Mouse (Mus musculus) embryonic facial prominence, embryonic 14.5 days (tissue): Measurements from ENCODE around the gene Acan. TPM values are rescaled to one million over a fixed set of nuclear protein-coding genes. Genes with fewer than 3 reads are reported as not detected.
A peak's percentile ranks its signal among the peaks of the same experiment; 100 is the strongest.

ENCODE experiments used
- ATAC-seq: fragments of 200-750 bp; cut with Nextera tagmentation; 2 replicates; pipeline ENCODE4 v1.8.0; 2017; ENCODE audit warnings: low read depth, moderate number of reproducible peaks, moderate TSS enrichment
- DNase-seq: peaks from one replicate; pipeline ENCODE4 v3.0.0-alpha.2; 2015; ENCODE audit warnings: low spot score
- H3K27ac ChIP-seq: fragments of 300-500 bp; sonication (generic); replicated peaks from 2 replicates; pipeline ENCODE4 v1.5.1; 2014; ENCODE audit warnings: low read depth, mild to moderate bottlenecking, low read length, moderate library complexity
- H3K27me3 ChIP-seq: fragments of 300-500 bp; sonication (generic); replicated peaks from 2 replicates; pipeline ENCODE4 v1.6.1; 2014; ENCODE audit warnings: low read length; ENCODE audit not compliant: control insufficient read depth, insufficient read depth
- H3K36me3 ChIP-seq: fragments of 300-500 bp; sonication (generic); 2 replicates; pipeline ENCODE4 v1.6.1; 2014; ENCODE audit warnings: low read length, mixed read lengths; ENCODE audit not compliant: control insufficient read depth, insufficient read depth
- H3K4me1 ChIP-seq: fragments of 300-500 bp; sonication (generic); 2 replicates; pipeline ENCODE4 v1.6.1; 2014; ENCODE audit warnings: antibody characterized with exemption, low read length; ENCODE audit not compliant: control insufficient read depth, insufficient read depth
- H3K4me2 ChIP-seq: fragments of 300-500 bp; sonication (generic); 2 replicates; pipeline ENCODE4 v1.6.1; 2014; ENCODE audit warnings: low read depth, mild to moderate bottlenecking, low read length, moderate library complexity, mixed read lengths
- H3K4me3 ChIP-seq: fragments of 300-500 bp; sonication (generic); 2 replicates; pipeline ENCODE4 v1.5.1; 2014; ENCODE audit warnings: low read depth, mild to moderate bottlenecking, low read length
- H3K9ac ChIP-seq: fragments of 300-500 bp; sonication (generic); 2 replicates; pipeline ENCODE4 v1.6.1; 2014; ENCODE audit warnings: low read depth, mild to moderate bottlenecking, low read length, moderate library complexity, mixed read lengths
- H3K9me3 ChIP-seq: fragments of 300-500 bp; sonication (generic); 2 replicates; pipeline ENCODE4 v1.6.1; 2016; ENCODE audit warnings: low read length; ENCODE audit not compliant: control insufficient read depth
- WGBS: fragments of 180-500 bp; shearing (Covaris S2); extraction: QIAGEN DNeasy Blood & Tissue Kit; methylation state at CpG from one replicate; pipeline ENCODE4 v1.1.7; 2014; 5-methylcytosine and 5-hydroxymethylcytosine counted together
- polyA plus RNA-seq: library from polyadenylated mRNA; unstranded; fragments of >200 nt; fragmentation: Nextera tagmentation; extraction: Ambion mirVana; gene quantifications from 2 replicates; pipeline ENCODE4 v1.2.1, GENCODE M21; 2014

Acan gene
- polyA plus RNA-seq, 1 experiment from 2014 or later, result 34.1 TPM

DNA sequence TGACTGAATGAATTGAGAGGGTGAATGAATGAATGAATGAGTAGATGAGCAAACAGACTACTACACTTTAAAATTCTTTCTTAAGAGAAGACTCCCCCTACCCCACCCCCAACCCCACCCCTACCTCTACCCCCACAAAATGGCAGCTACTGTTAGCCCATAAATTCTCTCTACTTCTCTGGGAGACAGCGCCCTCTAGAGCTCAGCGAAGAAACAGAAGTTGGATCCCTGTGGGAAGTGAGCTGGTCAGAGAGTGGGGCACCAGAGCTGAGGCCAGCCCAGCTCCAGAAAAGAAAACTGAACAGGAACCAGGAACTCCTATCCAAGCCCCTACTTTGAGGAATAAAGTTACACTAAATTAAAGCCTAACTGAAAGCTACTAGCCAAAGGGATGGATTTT lies 5.3 kb downstream of the Acan start:
- Histone ChIP-seq H3K9me3 (no peaks in the 10 kb centered on the region), H3K27ac (no peak overlapping the region), H3K27me3 (peaks cover 29% of the 10 kb centered on the region), H3K4me3 (no peak overlapping the region), H3K4me2 (no peak overlapping the region), H3K36me3 (no peaks in the 10 kb centered on the region), H3K9ac (no peak overlapping the region), H3K4me1 (no peaks in the 10 kb centered on the region)
- ATAC-seq (no peak), DNase-seq (no peak)
- 15% methylated on average over 2 of the region's 2 CpGs for WGBS

DNA sequence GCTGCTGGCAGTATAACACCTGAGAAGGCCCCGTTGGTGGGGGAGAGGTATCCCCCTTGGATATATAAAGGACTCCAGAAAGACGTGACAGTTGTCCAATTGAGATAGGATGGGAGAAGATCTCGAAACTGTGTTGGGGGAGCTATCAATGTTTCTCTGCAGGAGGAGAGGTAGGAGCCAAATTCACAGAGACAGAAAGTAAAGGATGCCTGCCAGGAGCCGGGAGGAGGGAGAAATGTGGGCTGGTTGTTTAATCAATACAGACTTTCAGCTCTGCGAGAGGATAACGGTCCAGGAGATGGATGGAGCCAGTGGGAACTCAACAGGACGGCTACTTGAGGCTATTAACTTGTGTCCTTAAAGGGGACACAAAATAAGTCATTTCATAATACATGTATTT lies 14.2 kb downstream of the Acan start:
- no peak for ATAC-seq
- WGBS, result 61% methylated on average over 7 of the region's 7 CpGs
- no peak for DNase-seq
- no peak overlapping the region for H3K4me3 ChIP-seq
- no peak overlapping the region for H3K9ac ChIP-seq
- no peak overlapping the region for H3K27ac ChIP-seq
- no peaks in the 10 kb centered on the region for H3K27me3 ChIP-seq
- H3K9me3 ChIP-seq, result no peaks in the 10 kb centered on the region
- no peak overlapping the region for H3K4me2 ChIP-seq
- no peaks in the 10 kb centered on the region for H3K4me1 ChIP-seq
- no peaks in the 10 kb centered on the region for H3K36me3 ChIP-seq

DNA sequence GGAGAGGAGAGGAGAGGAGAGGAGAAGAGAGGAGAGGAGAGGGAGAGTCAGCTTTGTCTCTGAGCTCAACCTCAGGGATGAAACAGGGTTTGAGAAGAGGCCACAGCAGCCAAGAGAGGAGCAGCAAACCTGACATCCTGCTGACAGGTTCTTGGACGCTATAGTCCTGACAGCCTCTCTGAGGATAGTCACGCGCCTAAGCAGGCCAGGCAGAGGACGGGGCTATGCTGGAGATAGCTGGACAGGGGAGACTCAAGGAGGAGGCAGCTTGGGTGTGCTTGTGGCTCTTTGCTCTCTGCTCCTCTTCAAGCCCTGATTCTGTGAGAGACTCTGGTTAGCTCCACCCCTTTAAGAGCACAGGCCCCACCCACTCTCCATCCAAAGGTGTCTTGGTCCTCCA lies 14.9 kb downstream of the Acan start:
- Histone ChIP-seq H3K27ac (no peak overlapping the region), H3K9ac (no peak overlapping the region), H3K27me3 (no peaks in the 10 kb centered on the region), H3K36me3 (no peaks in the 10 kb centered on the region), H3K4me2 (no peak overlapping the region), H3K9me3 (no peaks in the 10 kb centered on the region), H3K4me1 (no peaks in the 10 kb centered on the region), H3K4me3 (no peak overlapping the region)
- ATAC-seq, result no peak
- DNase-seq, result no peak
- WGBS, result 49% methylated on average over 4 of the region's 4 CpGs

DNA sequence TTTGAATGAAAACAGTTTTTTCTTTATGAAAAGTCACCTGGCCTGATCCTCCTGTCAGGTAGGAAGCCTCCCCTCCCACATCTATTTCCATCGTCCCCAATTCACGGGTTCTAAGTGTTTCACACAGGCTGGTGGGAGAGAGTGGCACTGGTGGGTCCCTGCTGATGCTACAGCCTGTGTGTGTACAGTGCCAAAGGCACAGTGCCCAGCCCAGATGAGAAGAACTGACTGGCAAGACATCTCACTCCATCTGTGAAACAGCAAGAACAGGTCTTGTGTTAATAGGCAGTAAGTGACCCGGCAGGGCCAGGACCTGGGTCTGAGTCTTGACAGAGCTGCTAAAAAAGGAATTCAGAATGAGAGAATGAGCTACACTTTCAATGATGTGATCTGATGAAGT lies 25.9 kb downstream of the Acan start:
- Histone ChIP-seq H3K4me3 (no peak overlapping the region), H3K9me3 (no peaks in the 10 kb centered on the region), H3K27ac (no peak overlapping the region), H3K4me2 (no peak overlapping the region), H3K27me3 (no peaks in the 10 kb centered on the region), H3K9ac (no peak overlapping the region), H3K36me3 (no peaks in the 10 kb centered on the region), H3K4me1 (no peaks in the 10 kb centered on the region)
- WGBS, result 66% methylated on average over 3 of the region's 3 CpGs
- DNase-seq (no peak), ATAC-seq (no peak)

DNA sequence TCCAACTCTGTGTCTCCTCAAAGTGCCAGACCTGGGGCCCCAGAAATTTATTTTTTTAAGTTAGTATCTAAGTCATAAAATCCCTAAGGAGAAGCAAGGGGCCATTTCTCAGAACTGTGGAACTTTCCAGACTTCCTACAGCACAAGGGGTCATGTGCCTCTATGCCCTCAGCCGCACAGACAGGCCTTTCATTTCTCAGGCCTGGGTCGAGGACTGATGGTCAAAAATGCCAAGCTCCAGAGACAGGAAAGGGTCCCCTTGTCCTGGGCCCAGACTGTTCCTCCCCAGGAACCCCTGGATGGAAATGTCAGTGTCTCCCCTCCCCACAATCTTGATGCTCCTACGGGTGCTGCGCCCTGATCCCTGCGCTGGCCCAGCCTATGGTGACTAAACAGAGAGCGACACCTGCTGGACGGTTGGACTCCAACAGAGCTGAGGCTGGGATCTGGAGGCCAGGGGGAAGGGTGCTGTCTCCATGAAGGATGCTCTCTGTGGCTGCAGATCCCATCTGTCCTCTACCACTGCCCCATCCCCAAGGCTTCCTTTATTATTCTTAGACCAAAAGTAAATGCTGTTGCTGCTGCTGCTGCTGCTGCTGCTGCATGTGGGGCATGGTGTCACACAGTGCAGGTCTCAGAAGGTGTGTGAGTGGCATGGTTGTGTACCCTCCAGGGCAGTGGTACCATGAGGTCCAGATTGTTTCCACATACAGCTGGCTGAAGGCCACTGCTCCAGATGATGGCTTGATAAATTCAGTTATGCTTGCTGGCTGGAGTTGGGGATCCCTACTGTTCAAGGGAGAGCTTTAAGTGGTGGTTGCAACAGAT lies 27.5 kb downstream of the Acan start:
- peak; percentile 87 for ATAC-seq
- Histone ChIP-seq H3K9me3 (no peaks in the 10 kb centered on the region), H3K4me1 (no peaks in the 10 kb centered on the region), H3K27me3 (no peaks in the 10 kb centered on the region), H3K27ac (no peak overlapping the region), H3K4me3 (no peak overlapping the region), H3K36me3 (no peaks in the 10 kb centered on the region), H3K9ac (no peak overlapping the region), H3K4me2 (no peak overlapping the region)
- WGBS, result 16% methylated on average over 7 of the region's 7 CpGs
- DNase-seq, result peak; percentile 83

DNA sequence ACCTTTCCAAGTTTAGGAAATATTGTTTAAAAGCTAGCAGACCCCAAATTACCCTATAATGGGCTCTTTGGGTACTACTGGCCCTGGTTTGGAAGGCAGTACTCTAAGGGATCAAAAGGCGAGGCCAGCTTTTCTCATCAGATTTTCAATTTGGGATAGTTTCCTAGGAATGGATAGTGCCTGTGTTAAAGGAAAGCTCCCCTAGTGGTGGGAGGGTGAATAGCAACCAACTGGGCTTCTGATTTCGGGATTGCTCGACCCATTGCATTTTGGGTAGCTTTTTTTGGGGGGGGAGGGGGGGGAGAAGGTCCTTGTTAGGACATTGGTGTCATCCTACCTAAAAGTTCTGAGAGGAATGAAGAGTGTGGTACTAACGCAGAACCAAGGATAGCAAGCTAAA lies 35.8 kb downstream of the Acan start:
- Histone ChIP-seq H3K9ac (no peak overlapping the region), H3K36me3 (no peaks in the 10 kb centered on the region), H3K4me3 (no peak overlapping the region), H3K9me3 (no peaks in the 10 kb centered on the region), H3K4me2 (no peak overlapping the region), H3K27ac (no peak overlapping the region), H3K4me1 (no peaks in the 10 kb centered on the region), H3K27me3 (no peaks in the 10 kb centered on the region)
- ATAC-seq (no peak), DNase-seq (no peak)
- WGBS, result 77% methylated on average over 4 of the region's 4 CpGs

DNA sequence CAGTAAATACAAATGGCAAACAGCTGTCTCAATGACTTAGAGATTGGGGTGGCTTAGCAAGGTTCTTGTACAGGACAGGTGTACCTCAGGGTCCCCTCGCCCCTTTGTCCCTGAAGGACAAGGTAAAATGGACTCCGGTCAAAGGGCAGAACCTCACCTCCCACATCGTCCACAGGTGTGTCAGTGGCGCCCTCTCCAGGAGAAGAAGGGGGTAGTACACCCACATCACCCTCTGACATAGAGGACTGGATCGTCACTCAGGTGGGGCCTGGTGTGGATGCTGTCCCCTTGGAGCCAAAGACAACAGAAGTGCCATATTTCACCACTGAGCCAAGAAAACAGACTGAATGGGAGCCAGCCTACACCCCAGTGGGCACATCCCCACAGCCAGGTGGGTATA lies 43.2 kb downstream of the Acan start:
- DNase-seq (no peak), ATAC-seq (no peak)
- WGBS, result 78% methylated on average over 5 of the region's 5 CpGs
- Histone ChIP-seq H3K27me3 (no peaks in the 10 kb centered on the region), H3K9me3 (no peaks in the 10 kb centered on the region), H3K4me3 (no peak overlapping the region), H3K4me2 (no peak overlapping the region), H3K9ac (no peak overlapping the region), H3K4me1 (no peaks in the 10 kb centered on the region), H3K27ac (no peak overlapping the region), H3K36me3 (no peaks in the 10 kb centered on the region)

DNA sequence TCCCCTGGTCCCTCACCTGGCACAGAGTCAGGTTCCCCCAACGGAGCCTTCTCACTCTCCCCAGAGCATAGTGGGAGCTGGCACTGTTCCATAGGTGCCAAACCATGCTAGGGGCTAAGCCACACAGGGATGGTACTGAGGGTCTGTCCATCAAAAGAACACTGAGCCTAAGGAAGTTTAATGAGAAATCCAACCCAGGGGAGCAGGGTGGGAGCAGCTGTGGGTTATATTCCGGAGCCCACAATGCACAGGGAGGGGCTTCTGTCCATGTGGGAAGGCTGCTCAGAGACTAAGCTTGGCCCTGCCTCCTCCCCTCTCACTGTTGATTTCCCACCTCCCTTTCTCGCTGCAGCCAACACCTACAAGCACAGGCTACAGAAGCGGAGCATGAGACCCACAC lies 60.6 kb downstream of the Acan start:
- Histone ChIP-seq H3K36me3 (no peaks in the 10 kb centered on the region), H3K27ac (no peak overlapping the region), H3K4me1 (no peaks in the 10 kb centered on the region), H3K9me3 (no peaks in the 10 kb centered on the region), H3K9ac (no peak overlapping the region), H3K4me3 (no peak overlapping the region), H3K27me3 (no peaks in the 10 kb centered on the region), H3K4me2 (no peak overlapping the region)
- DNase-seq (peak; percentile 6), ATAC-seq (peak; percentile 60)
- WGBS, result 46% methylated on average over 4 of the region's 4 CpGs

DNA sequence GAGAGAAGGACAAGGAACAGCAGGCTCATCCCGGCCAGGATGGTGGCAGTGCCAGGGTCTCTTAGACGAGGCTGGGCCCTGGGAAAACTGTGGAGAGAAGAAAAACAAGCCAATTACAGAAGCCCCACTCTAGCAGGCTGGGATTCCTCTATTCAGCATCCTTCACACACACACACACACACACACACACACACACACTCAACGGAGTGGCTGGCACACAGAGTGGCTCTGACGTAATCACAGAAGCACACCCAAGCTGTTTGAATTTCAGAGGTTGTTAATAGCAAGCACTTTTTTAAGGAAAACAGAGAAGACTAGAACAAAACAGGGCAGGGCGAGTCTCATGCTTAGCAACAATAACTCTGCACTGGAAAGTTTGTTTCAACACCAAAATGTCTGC lies 70.2 kb downstream of the Acan start:
- no peak overlapping the region for H3K4me2 ChIP-seq
- WGBS, result 77% methylated on average over 5 of the region's 5 CpGs
- no peak overlapping the region for H3K27ac ChIP-seq
- H3K4me1 ChIP-seq, result no peaks in the 10 kb centered on the region
- ATAC-seq (no peak), DNase-seq (no peak)
- no peaks in the 10 kb centered on the region for H3K27me3 ChIP-seq
- no peaks in the 10 kb centered on the region for H3K9me3 ChIP-seq
- no peak overlapping the region for H3K4me3 ChIP-seq
- H3K9ac ChIP-seq, result no peak overlapping the region
- no peaks in the 10 kb centered on the region for H3K36me3 ChIP-seq
